Mouse (Mus musculus): ENCODE measurements at regions not wholly inside any gene's neighbourhood (a gene's known extent, or its start where the extent isn't known, plus 50 kb on each side); places are given as distances from the start of the nearest gene placed in this dataset.
A peak's percentile ranks its signal among the peaks of the same experiment; 100 is the strongest.

DNA sequence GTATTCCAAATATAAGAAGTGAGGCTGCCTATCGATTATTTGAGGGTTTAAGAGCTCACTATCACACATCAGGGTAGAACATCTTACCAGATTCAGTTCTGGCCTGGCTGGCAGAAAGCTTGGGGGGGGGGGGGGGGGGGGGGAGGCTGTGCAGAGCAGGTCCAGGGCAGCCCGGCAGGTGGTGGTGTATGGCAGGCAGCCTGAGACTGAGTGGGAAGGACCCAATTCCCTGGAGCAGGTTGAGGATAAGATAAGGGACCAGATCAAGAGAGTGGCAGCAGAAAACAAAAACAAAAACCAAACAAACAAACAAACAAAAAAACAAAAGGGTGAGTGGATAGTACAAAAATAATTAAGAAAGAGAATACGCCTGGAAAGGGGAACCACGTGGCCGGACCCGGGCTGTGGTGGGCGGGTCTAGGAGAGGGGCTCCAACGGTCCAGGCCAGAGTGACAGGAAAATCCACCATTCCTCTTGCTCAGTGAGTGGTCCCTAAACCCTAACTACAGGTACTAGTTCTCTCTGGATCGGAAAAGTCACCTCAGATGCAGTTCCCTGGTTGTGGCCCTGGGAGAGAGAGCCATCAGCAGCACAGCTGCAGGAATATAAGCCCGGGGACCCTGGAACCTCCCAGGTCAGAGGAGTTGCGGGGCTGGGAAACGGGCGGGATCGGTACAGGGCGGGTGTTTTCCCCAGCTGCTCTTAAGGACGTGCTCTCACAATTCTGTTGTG, 73.3 kb downstream of the Vmn2r112 start:
- H3K9ac ChIP-seq (replicated peaks; ENCODE audit: low read depth): no peak overlapping the region
- peak overlapping the region; percentile 25; the same call in 1 of the 2 replicates for H3K4me3 ChIP-seq (ENCODE audit: low read depth, low read length)
- WGBS: 30% methylated on average over 15 of the region's 16 CpGs
- no peak overlapping the region for H3K27ac ChIP-seq (ENCODE audit: low read length)
- H3K9me3 ChIP-seq (ENCODE audit: low read length): no peaks in the 10 kb centered on the region
- DNase-seq (ENCODE audit: low spot score) (peak; percentile 4), ATAC-seq (peak; percentile 54)
- no peaks in the 10 kb centered on the region for H3K4me1 ChIP-seq (ENCODE audit: insufficient read depth, low read depth, low read length)
- peak overlapping the region; percentile 51 for H3K4me2 ChIP-seq (replicated peaks; ENCODE audit: low read depth, low read length)
- TF ChIP-seq CTCF (IDR thresholded peaks at IDR 0.05) (peak; percentile 15; the same call in 1 of the 2 replicates), EP300 (IDR thresholded peaks at IDR 0.05) (no peak)
- H3K27me3 ChIP-seq (replicated peaks; ENCODE audit: insufficient read depth, low read length): no peaks in the 10 kb centered on the region
- no peaks in the 10 kb centered on the region for H3K36me3 ChIP-seq (ENCODE audit: insufficient read depth, low read length)
